Mouse (Mus musculus) thymus, adult 2 months (tissue): Measurements from ENCODE around the gene Hao2. TPM values are rescaled to one million over a fixed set of nuclear protein-coding genes. Genes with fewer than 3 reads are reported as not detected.

Experiments used
- DNase-seq: peaks from one replicate; pipeline ENCODE4 v3.0.0; 2021
- H3K27ac ChIP-seq: fragments of 200-500 bp; 2 replicates; pipeline ENCODE4 v1.5.1; 2012; ENCODE audit warnings: low read length, control low read depth; ENCODE audit not compliant: control insufficient read depth, insufficient read depth
- H3K27me3 ChIP-seq: fragments of 200-500 bp; 2 replicates; pipeline ENCODE4 v1.6.1; 2012; ENCODE audit warnings: mild to moderate bottlenecking, low read length, moderate library complexity, mixed read lengths; ENCODE audit not compliant: control insufficient read depth, insufficient read depth
- H3K36me3 ChIP-seq: fragments of 200-500 bp; 2 replicates; pipeline ENCODE4 v1.6.1; 2012; ENCODE audit warnings: mild to moderate bottlenecking, low read length, moderate library complexity; ENCODE audit not compliant: control insufficient read depth, insufficient read depth
- H3K4me1 ChIP-seq: fragments of 200-500 bp; replicated peaks from 2 replicates; pipeline ENCODE4 v1.6.1; 2012; ENCODE audit warnings: low read length; ENCODE audit not compliant: control insufficient read depth, insufficient read depth
- H3K4me3 ChIP-seq: fragments of 200-500 bp; 2 replicates; pipeline ENCODE4 v1.5.1; 2012; ENCODE audit warnings: mild to moderate bottlenecking, low read length, control low read depth, moderate library complexity; ENCODE audit not compliant: control insufficient read depth, insufficient read depth
- CTCF ChIP-seq: fragments of 200-500 bp; IDR thresholded peaks from 2 replicates; pipeline ENCODE4 v1.5.1; 2012; ENCODE audit warnings: mild to moderate bottlenecking, control low read depth, low read length, moderate library complexity, borderline replicate concordance; ENCODE audit not compliant: control insufficient read depth, poor library complexity, insufficient read depth; ENCODE audit errors: extremely low read depth
- POLR2A ChIP-seq: fragments of 200-500 bp; IDR thresholded peaks from 2 replicates; pipeline ENCODE4 v1.6.1; 2012; ENCODE audit warnings: mild to moderate bottlenecking, low read length, control low read depth, moderate library complexity; ENCODE audit not compliant: control insufficient read depth, poor library complexity, insufficient read depth; ENCODE audit errors: extremely low read depth
- WGBS: fragments of 180-500 bp; shearing (Covaris S2); methylation state at CpG from one replicate; pipeline ENCODE4 v1.1.7; 2018; 5-methylcytosine and 5-hydroxymethylcytosine counted together
- polyA plus RNA-seq: library from polyadenylated mRNA; depleted of rRNA; stranded (reverse); fragments of >200 nt; gene quantifications from 2 replicates; pipeline ENCODE4 v1.2.3, GENCODE M21; 2012

Gene Hao2
- polyA plus RNA-seq, 1 experiment = 0.18 TPM

DNA sequence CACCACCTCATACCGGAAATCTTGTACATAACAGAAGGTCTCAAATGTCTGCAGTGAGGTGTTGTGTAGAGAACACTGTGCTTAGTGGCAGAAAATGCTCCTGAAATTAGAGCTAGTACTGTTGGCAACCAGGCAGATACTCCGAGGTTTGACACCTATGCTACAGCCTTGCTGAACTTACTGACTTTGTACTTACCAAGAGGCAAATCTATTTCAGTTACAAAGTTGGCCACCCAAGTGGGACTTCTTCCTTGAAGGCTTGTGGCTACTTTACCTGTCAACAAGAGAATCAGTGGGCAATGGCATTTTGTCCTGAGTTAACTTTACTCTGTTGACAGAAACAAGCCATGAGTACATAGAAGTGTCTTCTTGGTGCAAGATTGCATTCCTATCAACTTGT, 4.6 kb upstream of the Hao2 start:
- DNase-seq = no peak
- Histone ChIP-seq H3K27me3 (no peaks in the 10 kb centered on the region), H3K27ac (no peak overlapping the region), H3K4me3 (no peak overlapping the region), H3K36me3 (no peaks in the 10 kb centered on the region), H3K4me1 (no peaks in the 10 kb centered on the region)
- no peak for TF ChIP-seq POLR2A
- WGBS = 89% methylated on average over 2 of the region's 2 CpGs

DNA sequence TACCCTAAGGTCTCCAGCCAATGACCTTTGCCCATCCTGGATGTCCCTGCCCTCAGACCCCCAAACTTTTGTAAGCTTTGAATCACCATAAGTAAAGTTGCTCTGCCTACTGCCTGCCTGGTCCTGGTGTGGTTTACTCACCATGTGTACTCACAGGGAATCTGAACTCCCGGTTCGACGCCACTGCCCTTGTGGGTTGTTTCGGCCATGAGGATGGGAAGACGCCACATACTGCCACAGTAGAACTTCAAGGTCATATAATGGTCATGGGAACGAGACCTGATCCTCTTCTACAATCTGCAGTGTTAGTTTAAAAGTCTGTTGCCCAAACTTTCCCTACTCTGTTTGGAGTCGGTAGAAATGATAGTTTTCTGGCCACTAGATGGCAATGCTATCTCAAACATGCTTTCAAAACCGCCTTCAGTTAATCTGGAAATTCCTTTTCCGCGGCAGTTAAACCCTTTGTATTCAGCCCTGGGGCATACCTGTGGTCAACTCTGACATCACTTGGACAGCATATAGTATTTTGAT, 2.1 kb upstream of the Hao2 start:
- H3K4me1 ChIP-seq = no peaks in the 10 kb centered on the region
- no peaks in the 10 kb centered on the region for H3K36me3 ChIP-seq
- 49% methylated on average over 10 of the region's 10 CpGs for WGBS
- H3K27me3 ChIP-seq = no peaks in the 10 kb centered on the region
- H3K27ac ChIP-seq = no peak overlapping the region
- TF ChIP-seq CTCF = no peak
- no peak for TF ChIP-seq POLR2A
- DNase-seq = no peak
- no peak overlapping the region for H3K4me3 ChIP-seq

DNA sequence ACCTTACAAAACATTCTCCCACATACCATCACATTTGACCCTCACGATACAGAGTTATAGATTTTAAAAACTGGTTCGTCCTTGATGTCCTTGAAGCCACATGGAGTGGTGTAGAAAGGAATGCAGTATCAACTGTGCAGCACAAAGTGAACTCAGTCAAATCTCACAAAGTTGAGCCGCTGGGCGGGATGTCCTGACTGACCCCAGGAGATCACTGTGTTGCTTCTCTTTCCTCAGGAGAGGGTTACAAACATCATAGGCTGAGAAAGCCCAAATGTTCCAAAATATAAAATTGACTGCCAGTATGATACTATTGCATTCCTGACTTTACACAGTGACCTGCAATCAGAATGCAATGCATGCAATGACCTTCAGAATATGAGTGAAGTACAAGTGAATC, 2.6 kb downstream of the Hao2 start:
- H3K4me1 ChIP-seq = no peaks in the 10 kb centered on the region
- 91% methylated on average over 4 of the region's 4 CpGs for WGBS
- no peak for TF ChIP-seq POLR2A
- TF ChIP-seq CTCF = no peak
- H3K36me3 ChIP-seq = no peaks in the 10 kb centered on the region
- DNase-seq = no peak
- H3K27me3 ChIP-seq = no peaks in the 10 kb centered on the region
- H3K4me3 ChIP-seq = no peak overlapping the region
- no peak overlapping the region for H3K27ac ChIP-seq

DNA sequence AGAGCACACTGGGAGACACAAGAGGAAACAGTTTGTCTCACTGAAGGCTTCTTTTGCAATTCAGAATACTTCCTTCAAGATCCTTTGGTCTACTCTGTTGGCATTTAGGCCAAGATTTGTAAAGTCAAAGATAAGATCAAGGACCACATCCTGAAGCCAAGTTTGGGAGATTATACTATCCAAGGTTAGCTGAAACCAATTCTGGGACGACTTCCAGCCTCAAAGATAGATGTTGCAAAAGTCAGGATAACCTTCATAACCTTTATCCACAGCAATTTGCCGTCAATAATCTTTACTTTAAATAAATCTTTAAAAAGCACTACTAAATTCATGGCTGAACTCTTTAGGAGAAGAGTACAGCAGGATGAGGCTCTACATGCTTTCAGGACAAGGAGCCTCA, 4.8 kb downstream of the Hao2 start:
- Histone ChIP-seq H3K4me1 (no peaks in the 10 kb centered on the region), H3K4me3 (no peak overlapping the region), H3K36me3 (no peaks in the 10 kb centered on the region), H3K27me3 (no peaks in the 10 kb centered on the region), H3K27ac (no peak overlapping the region)
- WGBS = 72% methylated on average over 2 of the region's 2 CpGs
- TF ChIP-seq POLR2A = no peak
- no peak for DNase-seq

DNA sequence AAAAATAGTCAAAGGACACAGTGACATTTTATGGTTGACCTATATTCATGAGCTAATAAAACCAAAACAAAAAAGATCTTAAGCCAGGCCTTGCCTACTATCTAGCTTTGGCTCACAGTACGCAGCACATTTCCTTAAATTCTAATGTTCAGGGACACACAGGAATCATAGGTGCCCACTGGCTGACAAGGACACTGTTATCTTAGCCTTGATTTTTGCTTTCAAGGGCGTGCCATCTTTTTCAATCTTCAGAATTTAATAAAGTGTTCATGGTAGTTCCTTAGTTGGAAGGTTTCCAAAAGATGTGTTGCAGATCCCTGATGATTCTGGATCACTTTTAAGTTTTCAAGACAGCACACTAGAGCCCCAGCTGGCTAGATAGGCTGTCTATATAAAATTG, 12.2 kb downstream of the Hao2 start:
- H3K27ac ChIP-seq = no peak overlapping the region
- no peaks in the 10 kb centered on the region for H3K4me1 ChIP-seq
- no peaks in the 10 kb centered on the region for H3K27me3 ChIP-seq
- TF ChIP-seq CTCF (no peak), POLR2A (no peak)
- WGBS = 91% methylated on average over 2 of the region's 2 CpGs
- no peaks in the 10 kb centered on the region for H3K36me3 ChIP-seq
- H3K4me3 ChIP-seq = no peak overlapping the region
- no peak for DNase-seq

DNA sequence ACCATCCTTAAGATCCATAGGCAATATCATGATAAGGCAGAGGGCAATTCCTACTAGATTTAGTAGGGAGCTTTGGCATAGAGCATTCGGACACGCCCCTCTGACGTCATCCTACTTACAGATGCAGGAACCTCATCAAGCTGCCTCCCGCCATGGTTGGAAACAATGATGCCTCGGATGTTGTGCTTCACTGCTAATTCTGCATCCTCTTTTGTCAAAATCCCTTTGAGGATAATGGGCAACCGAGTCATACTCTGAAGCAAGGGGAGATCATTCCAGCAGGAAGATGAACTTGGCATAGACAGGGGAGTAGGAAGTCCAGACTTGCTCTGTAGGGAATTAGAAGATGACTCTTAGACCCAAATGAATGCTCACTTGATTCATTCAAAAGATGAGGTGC, 12.8 kb downstream of the Hao2 start:
- Histone ChIP-seq H3K27me3 (no peaks in the 10 kb centered on the region), H3K4me1 (no peaks in the 10 kb centered on the region), H3K4me3 (no peak overlapping the region), H3K27ac (no peak overlapping the region), H3K36me3 (no peaks in the 10 kb centered on the region)
- TF ChIP-seq CTCF (no peak), POLR2A (no peak)
- no peak for DNase-seq
- 82% methylated on average over 6 of the region's 6 CpGs for WGBS

DNA sequence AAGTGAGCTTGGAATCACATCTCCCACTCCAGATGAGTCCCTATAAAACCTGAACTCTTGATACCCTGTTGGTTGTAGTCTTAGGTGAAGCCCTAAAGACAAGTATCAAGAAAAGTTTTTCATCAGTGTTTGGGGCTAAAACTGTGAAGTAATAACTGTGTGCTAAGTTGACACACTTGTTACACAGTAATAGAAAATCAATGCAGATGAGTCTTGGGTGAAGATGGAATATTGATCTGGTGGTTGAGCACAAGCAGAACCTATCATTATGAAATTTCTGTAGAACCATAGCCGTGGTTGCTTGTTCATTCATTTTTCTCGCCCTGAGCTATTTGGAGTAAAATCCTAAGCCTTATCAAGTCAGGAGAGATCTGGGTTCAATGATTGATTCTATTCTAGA, 24.8 kb downstream of the Hao2 start:
- TF ChIP-seq POLR2A = no peak
- no peak for TF ChIP-seq CTCF
- H3K4me1 ChIP-seq = no peaks in the 10 kb centered on the region
- WGBS = 90% methylated on average over 2 of the region's 2 CpGs
- no peaks in the 10 kb centered on the region for H3K27me3 ChIP-seq
- H3K4me3 ChIP-seq = no peak overlapping the region
- no peaks in the 10 kb centered on the region for H3K36me3 ChIP-seq
- no peak for DNase-seq
- H3K27ac ChIP-seq = no peak overlapping the region
